Mouse (Mus musculus): ENCODE results near the gene Lcn6.
"Not testable (repeated sequence)": the region's sequence is repeated elsewhere in the genome, so short reads cannot be mapped to it uniquely, and the experiment has no call there.

Gene Lcn6

DNA sequence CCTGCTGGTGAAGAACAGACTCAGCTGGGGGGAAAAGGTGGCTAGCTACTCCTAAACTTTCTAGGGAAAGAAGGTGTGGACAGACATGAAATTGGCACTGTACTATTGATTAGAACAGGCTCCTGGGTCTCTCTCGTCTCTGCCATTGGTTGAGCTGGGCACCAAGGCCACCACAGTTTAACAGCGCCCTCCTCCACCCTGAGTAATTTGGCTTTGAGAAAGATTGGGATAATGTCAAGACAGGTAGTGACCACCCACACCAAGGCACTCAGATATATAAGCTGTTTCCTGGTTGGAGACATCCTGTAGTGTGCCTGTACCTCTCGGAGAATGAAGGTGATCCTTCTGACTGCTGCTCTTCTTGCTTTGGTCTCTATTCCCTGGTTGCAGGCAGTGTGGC lies at the start of gene Lcn6:
Gene Lcn6 (plus strand): TSS at position 301 of the 400 bp plus-strand sequence.
- no peak for DNase-seq

DNA sequence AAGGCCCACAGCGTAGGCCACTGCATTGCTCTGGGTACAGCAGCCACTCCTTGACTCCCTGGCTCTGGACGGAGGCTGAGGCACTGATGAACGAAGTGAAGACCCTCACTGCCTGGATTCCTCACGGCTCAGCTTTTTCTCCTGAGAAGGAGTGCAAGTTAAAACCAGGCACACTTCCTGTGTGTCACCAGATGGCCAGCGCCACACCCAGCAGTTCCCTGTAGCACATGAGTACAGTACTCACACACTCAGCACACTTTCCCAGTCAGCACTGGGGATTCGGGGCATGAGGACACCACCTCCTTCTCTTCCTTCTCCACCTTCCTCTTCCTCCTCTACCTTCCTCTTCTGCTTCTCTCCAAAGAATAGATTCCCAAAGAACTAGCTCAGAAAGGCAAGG lies 48.8 kb upstream of the Lcn6 start, which contains the start of gene Fcna:
Gene Fcna (minus strand): TSS at position 220 of the 400 bp plus-strand sequence.
- DNase-seq = no peak

DNA sequence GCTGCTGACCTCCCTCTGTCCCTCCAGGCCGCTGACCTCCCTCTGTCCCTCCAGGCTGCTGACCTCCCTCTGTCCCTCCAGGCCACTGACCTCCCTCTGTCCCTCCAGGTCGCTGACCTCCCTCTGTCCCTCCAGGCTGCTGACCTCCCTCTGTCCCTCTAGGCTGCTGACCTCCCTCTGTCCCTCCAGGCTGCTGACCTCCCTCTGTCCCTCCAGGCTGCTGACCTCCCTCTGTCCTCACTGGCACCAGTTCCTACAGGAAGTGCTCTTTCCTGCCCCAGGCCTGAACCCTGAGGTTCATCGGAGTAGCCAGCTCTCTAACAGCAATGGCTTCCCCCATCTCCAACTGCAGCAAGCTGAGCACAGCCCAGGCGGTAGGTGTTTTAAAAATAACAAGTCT lies 47.8 kb upstream of the Lcn6 start:
- no peak for DNase-seq

DNA sequence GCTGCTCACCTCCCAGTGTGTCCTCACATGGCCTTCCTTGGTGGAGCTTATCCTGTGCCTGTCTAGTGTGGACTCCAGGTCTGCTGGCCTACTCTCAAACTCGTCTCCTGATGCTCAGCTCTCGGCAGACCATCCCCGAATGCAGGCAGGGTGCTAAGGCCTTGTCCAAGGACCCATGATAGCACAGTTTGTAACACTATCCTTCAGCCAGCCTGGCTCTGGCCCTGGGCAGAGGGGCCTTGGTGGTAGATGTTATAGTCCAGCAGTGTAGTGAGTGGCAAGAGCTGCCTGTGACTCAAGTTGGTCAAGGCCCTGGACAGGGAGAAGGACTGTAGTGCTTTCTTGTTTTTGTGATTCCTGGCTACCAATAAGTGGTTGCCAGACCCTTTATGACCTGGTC lies 43.0 kb upstream of the Lcn6 start:
- DNase-seq = no peak

DNA sequence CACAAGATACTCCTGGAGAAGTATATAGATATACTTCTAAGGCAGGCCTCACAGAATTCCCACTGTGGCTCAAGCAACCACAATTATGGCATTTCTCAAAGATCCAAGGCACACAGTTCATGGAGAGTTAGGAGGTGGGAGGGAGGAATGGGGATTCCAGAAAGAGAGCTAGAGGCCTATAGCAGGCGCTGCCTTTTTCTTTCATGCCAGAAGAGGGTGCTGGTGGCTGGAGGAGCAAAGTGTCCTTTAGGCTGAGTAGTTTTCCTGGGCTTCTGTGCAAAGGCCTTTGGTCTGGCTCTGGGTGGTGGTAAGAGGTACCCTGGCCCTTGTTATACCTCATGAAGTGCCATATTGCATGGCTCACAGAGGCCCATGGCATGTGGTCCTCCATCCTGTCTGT lies 42.5 kb upstream of the Lcn6 start:
- no peak for DNase-seq

DNA sequence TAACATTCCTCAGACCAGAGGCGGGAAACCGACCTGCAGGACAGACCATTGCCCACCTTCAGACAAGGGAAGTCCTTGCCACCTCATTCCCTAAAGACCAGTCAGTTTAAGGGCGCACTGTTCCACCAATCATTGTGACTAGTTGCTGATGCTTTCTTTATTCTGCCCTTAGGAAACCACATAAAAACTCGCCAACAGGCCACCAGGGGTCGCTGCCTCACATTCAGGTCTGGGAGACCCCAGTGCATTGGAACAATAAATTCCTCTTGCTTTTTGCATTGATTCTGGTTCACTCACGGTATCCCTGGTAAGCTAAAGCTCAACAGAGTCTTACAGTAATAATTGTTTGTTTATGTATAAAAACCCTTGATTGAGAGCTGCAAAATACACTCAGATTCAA lies 36.7 kb upstream of the Lcn6 start:
- peak; percentile 44 for DNase-seq

DNA sequence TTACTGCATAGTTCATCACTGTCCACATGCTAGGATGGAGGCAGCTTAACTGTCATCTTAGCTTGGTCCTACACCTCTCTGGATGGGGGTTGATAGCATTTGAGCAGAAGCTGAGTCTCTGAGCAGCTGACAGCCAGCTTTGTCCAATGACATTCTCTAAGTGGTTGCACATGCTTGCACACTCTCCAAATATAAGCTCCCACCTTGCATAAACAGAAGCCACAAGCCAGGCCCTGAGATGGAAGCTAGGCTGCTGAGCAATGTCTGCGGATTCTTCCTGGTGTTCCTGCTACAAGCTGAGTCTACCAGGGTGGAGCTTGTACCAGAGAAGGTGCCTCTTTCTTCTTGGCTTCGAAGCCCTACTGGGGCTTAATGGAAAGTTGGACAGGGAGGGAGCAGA lies 23.7 kb upstream of the Lcn6 start, which contains the start of gene Lcn8:
Gene Lcn8 (plus strand): TSS at position 219 of the 400 bp plus-strand sequence.
- peak; percentile 10 for DNase-seq

DNA sequence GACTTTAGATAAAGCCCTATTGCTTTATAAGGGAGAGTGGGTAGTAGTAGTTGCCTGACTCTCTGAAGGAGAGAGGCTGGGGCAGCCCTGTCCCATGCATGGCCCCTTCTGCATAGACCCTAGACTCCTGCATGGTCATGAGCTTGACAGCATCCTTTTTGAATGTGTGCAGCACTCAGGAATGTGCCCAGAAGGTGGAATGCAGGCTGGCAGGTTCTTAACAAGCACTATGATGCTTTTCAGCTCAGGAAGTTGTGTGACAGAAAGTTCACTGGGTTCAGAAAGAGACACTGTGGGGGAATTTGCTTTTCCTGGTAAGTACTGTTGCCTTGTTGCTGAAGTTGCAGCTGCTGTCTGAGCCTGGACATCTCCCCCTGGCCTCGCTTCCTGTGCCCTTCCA lies 22.1 kb upstream of the Lcn6 start:
- DNase-seq = peak; percentile 10

DNA sequence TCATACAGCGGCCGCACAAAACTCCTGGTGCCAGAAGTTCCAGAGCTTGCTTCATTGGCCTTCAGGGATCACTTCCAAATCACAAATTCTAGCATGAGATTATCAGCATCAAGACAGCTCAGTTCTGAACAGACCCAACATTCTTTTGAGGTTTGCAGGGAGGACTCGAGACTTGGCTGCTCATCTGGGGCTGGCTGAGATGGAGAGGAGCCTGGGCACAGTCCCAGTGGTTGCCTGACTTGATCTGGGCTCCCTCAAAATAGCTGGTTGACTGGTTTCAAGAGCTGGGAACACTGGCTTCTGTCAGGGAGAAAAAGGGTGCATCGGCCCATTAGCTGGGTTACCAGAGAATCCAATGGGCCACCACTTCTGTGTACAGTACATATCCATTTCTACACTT lies 19.9 kb upstream of the Lcn6 start:
- peak; percentile 29 for DNase-seq

DNA sequence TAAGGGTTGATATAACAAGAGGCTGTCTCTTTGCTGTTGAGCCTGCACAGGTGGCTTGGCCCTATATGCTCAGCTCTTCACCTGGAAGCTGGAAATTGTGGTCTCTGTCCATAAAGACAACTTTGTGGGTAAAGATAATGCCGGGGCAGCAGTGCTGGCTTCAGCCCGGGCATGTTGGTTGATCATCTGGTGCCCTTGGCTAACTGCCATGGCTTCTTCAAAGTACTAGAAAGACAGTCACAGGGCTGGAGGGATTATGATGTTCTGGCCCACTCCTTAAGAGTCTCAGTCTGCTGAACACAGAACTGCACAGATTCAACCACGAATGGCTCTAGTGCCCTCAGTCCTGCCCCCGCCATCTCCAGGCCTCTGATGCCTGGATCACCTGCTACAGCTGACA lies 19.3 kb upstream of the Lcn6 start:
- DNase-seq = peak; percentile 6

DNA sequence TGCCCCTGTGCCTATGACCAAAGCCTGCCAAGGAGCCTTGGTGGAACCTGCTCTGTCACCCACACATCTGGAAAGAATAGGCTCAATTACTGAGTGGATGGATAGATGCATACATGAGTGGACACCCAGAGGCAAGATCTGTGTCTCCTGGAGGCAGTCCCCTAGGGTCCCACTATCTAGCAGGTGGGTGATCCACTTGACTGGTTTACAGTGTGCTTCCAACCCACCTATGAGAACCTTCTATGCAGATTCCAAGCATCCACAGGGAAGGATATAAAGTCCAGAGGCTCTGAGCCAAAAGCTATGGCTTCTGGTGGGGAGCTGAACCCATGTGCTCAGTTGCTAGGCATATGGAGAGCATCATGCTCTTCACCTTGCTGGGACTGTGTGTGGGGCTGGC lies 18.9 kb upstream of the Lcn6 start, which contains the start of gene Lcn5:
Gene Lcn5 (plus strand): TSS at position 301 of the 400 bp plus-strand sequence.
- DNase-seq = no peak

DNA sequence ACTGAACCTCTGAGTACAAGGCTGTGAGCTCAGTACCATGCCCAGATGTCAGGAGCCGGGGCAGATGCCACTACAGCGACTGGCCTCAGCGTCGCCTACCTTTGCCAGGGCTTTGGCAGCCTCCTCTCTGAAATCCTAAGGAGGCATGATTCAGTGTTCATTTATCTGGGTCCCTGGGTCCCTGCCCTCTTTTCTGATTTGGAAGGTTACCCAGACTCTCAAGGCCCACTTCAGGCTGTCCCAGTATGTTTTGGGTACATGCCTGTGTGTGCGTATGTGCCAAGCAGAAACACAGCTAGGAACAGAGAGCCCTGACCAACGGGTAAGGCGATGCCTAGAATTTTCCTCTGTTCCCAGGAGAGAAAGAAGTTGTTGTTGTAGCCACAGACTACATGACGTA lies 16.3 kb upstream of the Lcn6 start:
- no peak for DNase-seq

DNA sequence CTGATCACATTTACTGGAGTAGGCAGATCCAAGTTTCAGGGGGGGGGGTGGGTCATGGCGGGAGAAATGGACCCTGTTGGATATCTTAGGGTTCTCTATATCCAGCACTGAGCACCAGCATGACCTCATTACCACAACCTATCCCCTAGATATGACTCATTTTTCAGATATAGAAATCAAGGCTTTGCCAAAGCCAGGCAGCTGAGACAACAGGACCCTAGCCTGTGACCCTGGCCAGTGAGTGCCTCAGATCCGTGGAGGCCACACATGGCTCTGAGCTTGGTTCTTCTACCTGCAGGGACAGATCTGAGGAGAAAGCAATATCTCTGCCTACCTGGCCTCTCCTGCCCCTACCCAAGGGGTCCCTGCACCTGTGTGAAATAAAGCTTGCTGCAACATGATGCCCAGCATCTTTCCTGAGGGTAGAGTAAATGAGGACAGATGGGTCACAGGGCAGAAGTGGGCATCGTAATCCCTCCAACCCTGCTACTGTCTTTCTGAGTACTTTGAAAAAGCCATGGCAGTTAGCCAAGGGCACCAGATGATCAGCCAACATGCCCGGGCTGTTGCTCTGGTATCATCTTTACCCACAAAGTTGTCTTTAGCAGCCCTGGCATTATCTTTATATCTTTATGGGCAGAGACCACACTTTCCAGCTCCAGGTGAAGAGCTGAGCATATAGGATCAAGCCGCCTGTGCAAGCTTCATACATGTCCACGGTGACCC lies 15.2 kb upstream of the Lcn6 start:
- DNase-seq = no peak

DNA sequence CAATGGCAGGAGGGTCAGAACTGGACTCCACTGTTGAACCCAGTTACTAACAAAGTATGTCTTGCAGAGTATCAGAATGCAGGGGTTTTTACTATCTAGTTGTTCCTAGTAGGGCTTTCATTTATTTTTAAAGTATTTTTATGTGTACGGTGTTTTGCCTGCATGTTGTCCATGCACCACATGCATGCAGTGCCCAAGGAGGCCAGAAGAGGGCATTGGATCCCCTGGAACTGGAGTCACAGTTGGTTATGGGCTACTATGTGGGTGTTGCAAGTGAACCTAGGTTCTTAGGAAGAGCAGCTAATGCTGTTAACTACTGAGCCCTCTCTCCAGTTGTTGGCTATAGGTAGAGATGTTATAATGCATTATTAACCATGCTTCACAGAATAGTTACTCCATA lies 13.1 kb upstream of the Lcn6 start:
- DNase-seq = peak; percentile 72

DNA sequence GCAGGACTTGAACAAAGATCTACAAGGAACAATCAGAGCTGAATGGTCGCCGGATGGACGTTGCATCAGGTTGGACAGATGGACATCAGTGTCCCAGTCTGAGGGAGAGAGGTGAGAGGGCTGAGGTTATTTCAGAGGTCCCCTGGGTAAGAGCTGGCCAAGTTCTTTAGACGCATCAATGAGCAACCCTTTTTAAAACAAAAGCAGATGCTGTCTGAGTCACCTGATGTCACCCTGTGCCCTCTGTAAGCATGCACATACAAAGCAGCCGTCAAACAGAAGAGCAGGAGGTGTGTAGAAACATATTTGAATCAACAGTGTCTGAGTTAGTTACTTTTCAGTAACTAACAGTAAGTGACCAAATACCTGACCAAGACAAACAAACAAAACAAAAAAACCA lies 12.5 kb upstream of the Lcn6 start:
- no peak for DNase-seq

DNA sequence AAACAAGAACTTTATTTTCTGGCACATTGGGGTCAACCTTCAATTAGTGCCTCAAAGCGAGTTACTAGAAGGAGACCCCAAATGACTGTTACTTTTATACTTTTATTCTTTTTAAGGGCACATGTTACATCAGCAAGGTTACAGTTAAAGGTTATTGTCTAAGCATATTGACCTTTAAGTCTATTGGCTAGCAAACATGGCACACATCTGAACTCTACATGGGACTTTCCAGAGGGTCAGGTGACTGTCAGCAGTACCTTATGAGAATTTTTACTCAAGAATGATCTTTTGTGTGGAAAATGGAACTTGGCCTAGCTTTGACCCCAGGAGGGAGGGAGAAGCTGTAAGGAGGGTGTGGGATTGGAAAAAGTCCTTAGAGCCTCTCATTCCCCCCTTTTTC lies 10.1 kb upstream of the Lcn6 start:
- no peak for DNase-seq

DNA sequence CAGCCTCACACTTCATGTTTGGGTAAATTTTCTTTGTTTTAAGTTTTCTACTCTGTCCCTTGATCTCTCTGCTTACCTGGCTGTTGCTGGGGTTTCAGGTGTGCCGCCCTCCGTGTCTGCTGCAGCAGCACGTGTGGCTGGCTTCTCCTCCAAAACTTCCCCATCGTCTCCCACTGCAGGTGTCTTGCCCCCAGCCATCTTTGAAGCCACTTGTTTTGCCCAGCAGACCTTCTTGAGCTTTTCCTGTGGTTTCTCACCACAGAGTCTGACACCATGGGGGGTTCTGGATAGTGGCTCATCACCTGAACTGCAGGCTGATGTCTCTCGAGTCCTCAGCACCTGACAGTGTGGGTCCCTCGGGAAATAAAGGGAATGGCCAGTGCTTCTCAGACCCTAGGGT lies 3.0 kb downstream of the Lcn6 start:
- DNase-seq = no peak

DNA sequence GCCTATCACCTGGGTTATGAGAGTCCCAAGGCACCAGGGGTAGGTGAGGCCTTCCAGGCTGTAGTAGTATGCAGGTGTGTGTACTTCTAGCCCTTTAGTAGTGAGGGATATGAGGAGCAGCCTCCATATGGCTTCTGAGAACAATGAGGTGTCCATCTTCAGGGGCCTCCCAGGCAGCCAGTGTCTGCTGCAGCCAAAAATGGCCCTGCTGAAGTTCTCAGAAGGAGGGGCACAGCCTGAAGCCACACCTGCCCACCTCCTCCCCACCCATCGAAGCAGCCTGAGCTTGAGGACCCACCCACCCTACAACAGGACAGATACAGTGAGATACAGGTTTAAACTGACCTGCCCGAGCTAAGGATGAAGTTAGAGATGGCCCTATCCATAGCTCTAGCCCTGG lies 5.8 kb downstream of the Lcn6 start, which contains the start of gene Lcn10:
Gene Lcn10 (plus strand): TSS at position 301 of the 400 bp plus-strand sequence.
- DNase-seq = no peak

DNA sequence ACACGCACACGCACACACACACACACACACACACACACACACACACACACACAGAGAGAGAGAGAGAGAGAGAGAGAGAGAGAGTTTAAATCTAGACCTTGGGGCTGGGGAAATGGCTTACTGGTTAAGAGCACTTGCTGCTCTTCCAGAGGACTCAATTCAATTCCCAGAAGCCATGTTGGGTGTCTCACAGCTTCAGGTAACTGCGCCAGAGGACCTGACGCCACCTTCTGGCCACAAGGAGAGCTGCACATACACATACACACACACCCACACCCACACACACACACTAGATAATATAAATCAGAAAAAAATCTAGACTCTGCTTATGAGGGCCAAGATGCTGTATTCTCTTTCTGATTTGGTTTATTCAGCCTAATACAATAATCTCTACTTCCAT lies 10.4 kb downstream of the Lcn6 start:
- DNase-seq = no peak

DNA sequence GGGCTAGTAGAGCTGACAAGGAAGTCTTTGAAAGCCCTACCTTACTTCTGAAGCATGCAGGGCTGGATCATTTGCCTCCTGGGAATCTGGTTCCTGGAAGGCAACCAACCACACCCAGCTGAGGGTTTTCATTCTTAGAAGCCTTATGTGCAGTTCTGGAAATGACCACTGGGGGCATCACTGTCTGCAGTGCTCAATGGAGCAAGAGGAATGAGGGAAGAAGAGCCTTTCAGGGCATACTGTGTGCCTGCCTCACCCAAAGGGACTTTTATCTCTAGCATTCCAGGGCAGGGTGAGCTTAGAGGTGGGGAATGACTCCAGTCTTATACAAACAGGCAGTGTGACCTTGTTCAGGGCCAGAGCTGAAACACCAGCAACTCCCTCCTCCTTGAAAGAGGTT lies 18.0 kb downstream of the Lcn6 start:
- peak; percentile 77 for DNase-seq

DNA sequence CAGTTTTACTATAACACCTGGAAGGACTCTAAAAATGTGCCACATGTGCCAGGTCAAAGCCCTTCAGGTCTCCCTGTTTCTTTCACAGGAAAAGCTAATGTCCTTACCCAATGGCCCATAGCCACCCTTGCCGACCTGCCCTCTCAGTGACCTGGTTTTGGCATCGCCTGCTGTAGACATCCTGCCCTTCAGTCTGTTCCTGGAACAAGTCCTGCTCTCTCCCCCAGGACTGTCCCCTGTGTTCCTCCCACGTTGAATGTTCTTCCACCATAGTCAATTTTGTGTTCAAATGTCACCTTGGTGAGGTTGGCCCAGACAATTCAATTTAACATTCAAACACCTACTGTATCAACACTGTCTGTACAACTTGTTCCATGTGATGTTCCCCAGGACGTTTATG lies 20.4 kb downstream of the Lcn6 start:
- no peak for DNase-seq

DNA sequence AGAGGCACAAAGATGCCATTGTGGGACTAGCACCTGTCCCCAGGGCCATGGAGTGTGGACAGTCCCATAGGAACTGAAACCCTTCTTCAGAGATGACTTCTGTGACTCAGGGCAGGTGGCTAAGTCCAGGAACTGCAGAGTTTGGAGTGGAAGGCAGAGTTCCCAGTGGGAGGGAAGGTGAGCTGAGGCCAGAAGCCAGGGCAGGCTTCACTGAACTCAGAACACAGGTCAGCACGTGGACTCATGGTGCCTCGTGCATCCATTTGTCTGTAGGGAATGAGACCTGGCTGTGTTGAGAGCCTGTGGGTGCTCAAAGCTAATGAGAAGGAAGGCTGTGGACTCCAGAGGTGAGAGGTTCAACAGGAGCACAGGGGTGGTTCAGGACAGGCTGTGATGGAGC lies 22.1 kb downstream of the Lcn6 start:
- no peak for DNase-seq

DNA sequence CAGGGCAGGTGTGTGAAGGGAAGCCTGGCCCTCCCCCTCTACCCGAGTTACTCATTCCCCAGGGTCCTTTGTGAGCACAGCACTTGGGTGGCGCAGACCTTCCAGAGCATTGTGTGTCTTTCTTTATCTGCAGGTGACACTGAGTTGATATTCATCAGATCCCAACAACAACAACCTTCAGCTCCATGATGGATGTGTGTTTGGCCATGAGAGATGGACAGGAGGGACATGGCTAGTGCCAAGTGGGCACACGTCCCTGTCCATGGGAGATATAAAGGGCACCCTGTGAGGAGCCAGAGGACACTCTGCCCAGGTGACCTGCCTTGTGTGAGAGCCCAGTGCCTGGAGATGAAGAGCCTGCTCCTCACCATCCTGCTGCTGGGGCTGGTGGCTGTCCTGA lies 23.2 kb downstream of the Lcn6 start, which contains the start of gene Obp2a:
Gene Obp2a (plus strand): TSS at position 301 of the 400 bp plus-strand sequence.
- not testable (repeated sequence) for DNase-seq

DNA sequence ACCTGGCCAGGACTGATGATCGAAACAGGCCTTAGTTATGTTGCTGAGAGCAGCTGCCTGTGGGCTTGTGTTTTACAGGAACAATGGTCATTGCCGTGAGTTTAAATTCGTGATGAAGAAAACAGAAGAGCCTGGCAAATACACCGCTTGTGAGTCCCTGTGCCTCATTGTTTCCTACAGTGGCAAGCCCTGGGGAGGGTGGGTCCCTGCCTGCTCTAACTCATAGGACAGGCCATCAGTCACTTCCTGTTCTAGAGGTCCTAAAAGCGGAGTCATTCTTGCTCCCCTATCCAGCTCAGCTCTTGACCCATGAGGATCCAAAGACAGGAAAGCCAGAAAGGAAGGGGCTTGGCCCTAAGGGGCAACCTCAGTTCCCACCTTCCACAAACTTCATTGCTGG lies 24.4 kb downstream of the Lcn6 start:
- DNase-seq = no peak

DNA sequence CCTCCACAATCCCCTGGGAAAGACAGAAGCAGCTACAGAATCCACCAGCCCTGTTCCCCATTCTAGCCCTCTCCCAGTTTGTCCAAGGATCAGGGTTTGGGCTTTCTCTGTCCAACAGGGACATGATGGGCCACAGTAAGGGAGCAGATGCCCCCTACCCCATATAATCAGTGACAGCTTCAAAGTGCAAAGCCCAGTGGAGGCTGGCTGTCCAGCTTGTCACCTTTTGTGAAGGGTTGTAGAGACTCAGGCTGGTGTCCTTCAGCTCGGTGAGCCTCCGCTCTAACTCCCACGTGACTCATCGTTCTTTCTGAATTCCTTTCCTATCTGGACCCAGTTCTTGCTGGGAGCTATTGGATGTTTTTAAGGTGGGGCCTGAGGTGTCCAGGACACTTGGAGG lies 27.1 kb downstream of the Lcn6 start:
- no peak for DNase-seq
